Mouse (Mus musculus) layer of hippocampus, adult 9-11 months (tissue): Measurements from ENCODE around the gene Cyth1.

Experiments
- DNase-seq: peaks from one replicate; pipeline ENCODE4 v3.0.0; 2022

The Cyth1 gene

DNA sequence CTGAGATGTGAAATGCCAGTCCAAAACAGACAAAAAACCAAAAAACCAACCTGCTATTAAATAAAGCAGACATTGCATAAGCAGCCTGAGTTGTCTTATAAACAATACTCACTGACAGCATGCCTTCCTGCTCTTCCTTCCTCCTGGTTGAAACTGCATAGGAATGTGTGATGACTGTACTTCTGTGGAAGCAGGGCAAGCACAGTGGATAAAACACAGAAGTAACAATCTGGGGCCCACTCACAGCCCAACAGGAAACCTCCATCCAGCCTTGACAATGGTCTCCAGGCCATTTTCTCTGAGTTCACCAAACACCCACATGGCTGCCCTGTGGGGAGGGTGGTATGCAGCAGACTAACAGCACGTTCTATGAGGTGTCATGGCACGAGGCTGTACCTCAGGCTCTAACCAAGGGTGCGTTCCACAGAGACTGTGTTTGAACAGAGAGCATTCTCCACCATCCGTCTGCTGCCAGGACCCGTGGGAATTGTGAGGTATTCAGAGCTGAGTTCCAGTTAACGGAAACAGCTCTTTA is 26.0 kb downstream of the Cyth1 start:
- DNase-seq, result no peak

DNA sequence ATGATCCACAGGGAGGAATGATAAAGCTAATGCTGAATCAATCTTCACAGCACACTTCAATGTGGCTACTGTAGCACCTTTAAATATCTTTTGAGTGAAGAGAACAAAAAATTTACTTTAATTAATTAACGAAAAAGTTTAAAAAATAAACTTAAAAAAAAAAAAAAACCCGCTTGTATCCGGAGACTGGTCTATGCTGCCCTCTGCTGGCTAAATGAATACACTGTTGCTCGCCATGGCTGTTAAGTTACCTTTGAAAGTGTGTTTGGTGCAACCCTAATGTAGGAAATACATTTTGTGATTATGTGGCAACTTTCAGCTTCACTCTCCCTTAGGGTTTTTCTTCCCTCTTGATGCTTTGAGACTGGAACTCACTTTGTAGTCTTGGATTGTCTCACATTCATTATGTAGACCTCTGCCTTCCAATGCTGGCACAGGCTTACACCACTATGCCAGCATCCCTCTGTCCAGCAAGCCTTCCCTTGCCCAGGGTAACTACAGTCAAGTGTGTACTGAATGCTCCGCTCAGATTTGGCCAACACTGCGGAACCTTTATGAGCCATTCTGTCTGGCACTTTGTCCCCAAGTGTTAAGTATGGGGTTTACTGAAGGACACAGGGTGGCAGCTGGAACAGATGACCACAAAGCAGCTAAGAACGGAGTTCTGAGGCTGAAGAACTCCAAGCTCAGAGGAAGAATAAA is 27.7 kb downstream of the Cyth1 start:
- DNase-seq, result no peak

DNA sequence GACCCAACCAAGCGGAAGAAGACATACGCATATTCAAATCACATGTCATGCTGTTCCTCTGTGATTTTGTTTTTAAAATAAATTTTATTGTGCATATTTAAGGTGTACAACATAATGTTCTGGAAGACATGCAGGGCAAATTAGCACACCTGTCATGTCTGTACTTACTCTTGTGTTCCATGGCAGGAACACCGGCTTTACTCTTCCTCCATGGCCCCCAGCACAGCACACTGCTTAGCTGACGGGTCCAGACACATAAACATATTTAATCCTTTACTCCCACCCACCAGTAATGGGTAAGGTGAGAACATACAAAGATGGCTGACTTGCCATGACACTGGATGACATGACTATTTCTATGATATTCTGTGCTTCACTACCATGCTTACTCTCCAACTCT is 29.3 kb downstream of the Cyth1 start:
- no peak for DNase-seq

DNA sequence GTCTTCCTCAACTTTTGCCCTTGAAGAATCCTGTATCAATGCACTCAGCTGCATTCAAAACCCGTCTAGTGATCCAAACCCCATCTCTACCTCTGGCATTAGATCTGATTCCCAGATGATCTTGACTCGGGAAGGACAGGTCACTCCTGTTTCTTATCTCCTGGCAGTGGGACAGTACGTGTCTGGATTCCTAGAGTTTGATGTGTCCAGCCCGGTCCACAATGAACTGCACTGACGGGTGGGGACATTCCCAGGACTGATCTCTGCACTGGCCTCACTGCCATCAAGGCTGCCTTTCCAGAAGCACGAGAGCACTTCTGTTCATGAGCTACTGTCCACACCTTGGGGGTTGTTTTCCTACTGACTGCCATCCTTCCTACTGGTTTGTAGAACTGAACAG is 31.9 kb downstream of the Cyth1 start:
- no peak for DNase-seq

DNA sequence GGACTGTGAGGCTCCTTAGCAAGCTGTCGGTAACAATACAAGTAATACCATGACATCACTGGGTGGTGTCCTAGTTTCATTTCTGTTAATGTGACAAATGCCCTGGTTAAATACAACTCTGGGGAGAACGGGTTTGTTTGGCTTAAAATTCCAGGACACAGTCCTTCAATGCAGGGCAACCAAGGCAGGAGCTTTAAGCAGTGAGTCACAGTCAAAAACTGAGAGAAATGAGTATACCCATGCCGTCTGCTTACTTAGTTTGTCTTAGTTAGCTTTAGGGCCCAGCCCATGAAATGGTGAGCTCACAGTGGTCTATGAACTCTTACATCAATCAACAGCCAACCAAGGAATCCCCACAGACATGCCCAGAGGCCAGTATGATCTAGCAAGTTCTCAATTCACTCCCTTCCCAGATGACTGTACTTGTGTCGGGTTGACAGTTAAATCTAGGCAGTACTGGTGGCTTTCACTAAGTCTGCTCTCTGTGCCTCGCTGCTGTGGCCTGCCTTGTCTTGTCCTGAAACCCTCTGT is 32.4 kb downstream of the Cyth1 start:
- DNase-seq, result no peak

DNA sequence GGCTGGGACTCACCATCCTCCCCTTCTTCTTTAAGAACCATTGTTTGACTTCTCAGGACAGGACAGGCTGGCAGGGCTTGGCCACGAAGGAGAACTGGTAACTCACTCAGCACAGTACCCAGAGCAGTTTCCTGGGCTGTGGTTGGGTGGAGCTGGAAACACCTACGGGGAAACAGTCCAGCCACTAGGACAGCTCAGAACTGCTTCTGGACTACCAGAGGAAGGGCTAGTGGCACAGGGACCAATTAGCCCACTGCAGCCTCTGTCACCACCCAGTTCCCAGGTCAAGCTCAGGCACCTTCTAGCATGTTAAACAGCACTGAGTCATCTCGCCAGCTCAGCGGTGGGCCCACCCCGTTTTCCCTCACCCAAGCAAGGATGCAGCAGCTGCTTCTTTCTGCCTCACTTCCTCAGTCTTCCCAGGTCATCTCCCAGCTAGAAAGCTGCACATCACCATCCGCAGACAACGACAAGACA is 35.7 kb downstream of the Cyth1 start:
- DNase-seq, result no peak

DNA sequence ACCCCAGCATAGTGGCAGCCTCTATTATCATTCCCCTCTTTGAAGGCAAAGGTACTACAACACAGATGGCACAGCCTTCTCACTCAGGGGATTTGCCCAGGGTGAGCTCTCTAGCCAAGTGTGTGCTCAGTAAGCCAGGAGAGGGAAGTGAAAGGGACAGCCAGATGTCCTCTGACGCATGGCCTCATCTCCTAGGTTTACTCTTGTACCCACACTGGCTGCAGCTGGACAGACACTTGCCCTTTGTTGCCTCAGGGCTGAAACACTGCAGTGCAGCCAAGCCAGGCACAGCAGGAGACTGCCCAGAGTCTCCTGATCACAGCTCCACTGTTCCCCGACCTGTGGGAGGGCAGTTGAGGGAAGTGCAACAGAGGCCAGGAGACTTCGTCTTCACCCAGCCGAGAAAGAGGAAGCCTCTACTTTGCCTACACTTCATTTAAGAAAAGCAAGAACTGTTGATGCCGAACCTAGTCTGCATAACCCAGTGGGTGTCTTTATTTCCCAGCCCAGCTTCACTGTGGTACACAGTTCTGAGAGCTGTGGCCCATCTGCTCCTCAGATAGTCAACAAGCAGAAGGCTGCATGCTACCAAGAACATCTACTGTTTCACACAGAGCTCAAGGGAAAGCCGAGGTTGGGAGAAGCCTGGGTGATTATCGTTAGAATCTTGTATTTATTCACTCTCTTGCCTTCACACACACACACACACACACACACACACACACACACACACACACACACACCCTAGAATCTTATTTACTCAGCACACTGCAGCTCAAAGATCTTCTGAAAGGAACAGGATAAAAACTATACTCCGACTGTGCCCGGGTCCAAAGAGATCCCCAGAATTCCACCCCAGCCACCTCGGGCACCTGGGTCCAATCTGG is 36.4 kb downstream of the Cyth1 start:
- DNase-seq, result peak; percentile 90

DNA sequence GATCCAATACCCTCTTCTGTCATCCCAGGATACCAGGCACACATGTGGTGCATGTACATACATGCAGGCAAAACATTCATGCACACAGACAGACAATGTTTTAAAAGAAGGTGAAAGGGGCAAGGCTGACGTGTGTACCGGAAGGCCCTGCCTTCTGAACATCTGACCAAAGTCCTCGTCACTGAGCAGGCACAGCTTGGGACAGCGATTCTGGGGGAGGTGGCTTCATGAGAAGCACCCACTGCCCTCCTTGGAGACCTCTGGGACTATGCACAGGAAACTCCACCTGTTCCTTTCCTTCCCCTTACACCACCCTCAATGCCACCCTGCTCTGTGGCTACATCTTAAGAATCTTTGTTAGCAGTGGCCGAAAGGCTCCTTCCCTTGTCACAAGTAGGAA is 37.4 kb downstream of the Cyth1 start:
- DNase-seq, result no peak

DNA sequence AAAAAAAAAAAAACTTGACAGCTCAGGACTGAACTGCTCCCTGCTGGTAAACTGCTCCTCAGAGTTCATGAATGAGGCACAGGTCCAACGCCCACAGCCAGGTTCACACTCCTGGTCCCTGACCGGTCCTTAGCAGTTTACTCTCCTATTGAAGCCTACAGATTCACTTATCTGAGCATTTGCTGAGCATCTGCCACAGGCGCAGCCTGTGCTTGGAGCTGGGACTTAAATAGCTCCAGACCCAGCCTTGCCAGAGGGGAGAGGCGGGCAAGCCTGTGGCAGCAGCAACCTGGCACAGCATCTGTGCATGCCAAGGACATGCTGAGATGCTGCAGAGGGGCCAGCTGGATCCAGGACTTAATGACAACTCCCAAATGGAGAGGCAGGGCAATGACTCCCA is 38.3 kb downstream of the Cyth1 start:
- peak; percentile 92 for DNase-seq

DNA sequence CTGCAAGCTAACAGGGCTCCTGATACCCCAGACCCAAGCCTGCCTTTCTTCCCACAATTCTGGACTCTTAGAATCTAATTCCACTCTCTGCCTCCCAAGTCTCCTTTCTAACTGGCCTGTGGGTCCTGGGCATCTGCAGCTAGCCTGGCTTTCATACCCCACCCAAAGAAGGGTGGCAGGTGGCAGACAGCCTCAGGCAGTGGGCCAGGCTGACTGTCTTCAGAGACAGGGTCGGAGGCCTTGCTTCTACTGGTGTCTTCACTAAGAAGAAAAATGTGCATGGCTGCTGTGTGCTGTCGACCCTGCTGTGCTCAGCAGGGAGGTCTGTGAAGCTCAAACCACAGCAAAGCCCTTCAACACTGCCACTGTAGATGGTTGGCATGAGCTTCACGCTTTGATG is 39.0 kb downstream of the Cyth1 start:
- DNase-seq, result no peak

DNA sequence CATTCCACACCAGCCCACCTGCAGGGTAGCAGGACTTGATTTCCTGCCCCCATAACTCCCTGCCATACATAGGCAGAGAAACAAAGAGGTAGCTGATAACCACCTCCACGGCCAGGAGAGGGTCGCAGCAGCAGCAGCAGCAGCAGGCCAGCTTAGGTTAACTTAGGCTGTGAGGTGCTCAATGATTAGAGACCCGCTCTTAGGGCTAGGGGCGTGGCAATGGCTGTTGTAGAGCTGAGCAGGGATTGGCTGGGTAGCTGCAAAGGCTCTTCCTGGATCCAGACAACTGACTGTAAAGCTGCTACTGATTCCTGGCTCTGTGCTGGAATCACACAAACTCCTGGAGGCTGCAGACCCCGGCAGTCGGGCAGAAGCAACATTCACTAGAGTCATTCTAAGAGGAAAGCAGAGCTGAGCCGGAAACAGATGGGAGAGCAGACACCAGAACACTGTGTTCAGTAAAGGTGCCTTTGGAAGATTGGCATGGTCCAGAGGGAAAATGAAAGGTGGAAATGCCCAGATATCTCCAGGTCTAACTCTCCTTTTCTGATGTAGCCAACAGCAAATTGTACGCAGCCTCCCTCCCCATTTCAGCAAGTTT is 39.6 kb downstream of the Cyth1 start:
- no peak for DNase-seq

DNA sequence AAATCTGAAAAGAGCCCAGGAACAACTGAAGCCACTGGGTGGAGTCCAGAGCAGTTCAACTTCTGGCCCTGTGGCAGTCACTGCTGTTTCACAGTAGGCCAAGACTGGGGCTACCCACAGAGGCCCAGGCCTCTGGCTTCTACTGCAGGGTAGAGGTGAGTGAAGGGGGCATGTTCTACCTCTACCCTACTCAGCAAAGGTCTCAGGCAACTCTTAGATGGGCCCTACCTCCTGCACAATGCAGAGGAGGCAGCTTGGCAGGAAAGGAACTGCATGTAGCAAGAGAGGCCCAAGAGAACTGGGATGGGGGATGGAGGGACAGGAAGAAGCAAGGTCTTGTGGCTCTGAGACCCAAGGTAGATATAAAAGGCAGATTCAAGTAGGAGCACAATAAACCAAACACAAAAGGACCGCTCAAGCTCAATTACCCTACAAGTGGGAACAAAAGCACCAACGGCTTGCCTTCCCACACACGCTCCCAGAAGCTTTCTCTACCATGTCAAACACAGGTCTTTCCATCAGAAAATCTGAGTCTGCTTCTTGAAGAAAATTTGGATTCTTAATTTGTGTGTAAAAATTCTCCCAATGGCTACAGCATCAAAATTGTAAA is 40.9 kb downstream of the Cyth1 start:
- DNase-seq, result no peak

DNA sequence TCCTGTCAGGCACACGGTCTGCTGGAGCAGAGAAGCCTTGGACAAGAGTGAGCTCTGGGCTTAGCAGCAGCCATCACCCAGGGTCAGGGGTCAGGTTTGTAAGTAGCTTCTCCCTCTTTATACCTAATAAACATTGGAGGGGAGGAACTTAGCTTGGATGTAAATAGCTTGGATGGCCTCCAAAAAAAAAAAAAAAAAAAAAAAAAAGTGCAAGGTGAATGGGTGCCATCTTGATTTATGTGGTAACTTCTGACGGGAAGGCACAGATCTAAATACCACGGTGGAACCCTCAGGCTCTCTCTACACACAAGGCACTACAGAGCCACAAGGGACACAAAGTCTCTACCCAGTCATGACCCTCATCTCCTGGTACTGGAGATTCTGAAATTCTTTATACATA is 42.1 kb downstream of the Cyth1 start:
- DNase-seq, result no peak

DNA sequence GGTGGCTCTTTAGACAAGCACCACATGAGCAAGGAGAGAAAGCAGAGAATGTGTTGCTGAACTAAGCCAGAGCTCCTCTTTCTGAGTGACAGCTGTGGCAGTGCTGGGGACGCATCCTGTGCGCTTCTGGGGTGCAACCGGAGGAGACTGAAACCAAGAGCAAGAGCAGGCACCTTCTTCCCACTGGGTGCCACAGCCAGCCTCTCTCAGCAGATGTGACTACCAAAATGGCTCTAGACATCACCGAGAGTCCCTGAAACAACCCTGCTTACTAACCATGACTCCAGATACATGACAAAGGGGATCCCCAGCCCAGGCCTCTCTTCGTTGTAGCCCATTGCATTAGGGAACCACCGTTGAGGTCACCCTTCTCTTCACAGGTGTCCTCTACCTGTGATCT is 44.9 kb downstream of the Cyth1 start:
- no peak for DNase-seq

DNA sequence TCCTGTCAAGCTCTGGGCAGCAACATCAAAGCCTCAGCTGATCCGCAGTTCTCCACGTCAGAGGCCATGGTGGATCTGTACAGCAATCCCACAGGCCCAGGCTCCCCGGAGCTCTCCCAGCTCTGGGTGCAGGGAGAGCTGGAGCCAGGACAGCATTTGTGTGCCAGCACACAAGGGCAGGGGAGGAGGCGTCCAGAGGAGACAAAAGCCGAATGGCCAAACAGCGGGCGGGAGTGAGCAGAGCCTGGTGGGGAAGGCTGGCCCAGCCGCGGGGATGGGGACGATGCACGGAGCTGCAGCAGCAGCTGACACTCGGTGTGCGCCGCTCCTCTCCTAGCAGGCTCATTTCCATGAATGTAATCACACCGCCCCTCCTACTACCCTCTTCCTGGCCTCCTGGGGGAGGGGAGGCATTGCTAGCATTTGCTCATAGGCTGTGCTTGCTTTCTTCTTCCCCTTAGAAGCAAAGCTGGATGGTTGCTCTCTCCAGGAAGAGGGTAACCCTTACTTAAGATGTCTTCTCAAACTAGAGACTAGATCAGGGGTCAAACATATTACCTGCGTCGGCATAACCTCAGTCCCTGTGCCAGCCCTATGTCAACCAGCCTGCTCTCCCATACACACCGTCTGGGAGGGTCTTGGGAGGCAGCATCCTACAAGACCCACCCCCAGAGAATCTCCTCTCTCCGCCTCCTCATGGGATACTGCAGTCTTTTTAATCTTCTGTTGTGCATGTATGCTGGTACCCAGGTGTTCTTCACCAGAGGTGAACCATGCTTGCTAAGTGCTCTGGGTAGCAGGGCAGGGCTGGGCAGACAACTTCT is 45.8 kb downstream of the Cyth1 start:
- DNase-seq, result peak; percentile 90

DNA sequence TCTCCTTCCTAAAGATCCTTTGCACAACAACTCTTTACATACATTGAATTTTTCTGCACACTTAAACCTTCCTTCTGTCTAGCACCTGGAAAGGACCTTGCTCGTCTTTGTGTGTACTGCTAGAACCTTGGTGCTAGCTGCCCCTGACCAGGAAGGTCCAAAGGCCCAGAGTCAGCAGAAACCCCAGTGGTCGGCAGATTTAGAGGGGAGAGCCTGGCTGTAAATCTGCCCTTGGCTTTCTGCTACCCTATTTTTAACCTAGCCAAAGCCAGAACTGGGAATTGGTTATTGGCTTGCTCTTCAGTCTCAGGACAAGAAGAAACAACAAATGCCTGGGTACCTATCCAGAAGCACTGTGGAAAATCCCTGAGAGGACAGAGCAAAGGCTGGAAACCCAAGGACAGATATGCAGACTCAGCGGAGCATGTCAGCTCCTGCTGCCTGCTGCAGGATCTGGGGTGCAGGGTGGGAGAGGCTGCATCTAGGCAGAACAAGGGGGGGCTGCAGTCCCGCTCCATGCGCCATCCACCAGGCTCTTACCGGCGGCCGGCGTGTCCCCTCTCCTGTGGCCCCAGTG is 46.5 kb downstream of the Cyth1 start:
- DNase-seq, result no peak

DNA sequence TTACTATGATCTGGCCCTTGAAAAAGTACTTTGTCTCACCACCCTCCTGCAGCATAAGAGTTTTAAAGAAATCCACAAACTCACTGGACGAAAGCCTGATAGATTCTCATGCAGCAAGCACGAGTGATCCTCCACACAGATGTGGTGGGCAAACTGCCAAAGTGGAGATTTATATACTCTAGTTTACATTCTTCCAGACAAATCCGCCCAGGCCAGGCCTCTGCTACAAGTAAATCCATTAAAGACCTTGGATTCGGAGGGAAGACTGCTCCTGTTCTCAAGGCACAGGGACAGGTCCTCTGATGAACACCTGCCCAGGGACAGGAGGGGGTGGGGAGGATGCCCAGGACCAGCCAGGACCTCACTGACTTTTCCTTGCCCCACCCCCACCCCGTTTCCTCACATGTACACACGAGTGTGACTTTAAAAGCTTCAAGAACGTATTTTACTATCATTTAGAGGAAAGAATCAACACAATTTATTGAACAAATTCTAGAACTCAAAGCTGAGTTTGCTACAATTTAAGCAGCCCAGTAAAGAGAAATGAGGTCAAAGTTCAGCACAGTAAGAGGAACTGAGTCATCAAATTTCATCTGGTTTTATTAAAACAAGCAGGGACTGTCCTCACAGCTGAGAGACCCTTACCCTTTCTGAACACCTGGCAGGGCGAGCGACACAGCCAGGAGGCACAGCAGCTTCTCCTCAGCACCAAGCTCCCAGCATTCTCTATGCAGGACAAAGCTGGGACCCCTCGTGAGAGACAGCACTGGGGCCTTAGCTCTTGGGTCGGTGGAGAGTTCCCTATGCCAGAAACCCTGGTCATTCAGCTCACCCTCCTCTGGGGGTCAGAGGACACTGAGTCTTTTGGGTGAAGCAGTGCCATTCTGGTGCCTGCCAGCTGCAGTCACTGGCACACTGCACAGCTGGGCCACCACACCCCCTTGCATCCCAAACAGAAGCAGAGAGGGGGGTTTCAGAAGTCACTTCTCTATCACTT is 47.3 kb downstream of the Cyth1 start:
- DNase-seq, result peak; percentile 66

DNA sequence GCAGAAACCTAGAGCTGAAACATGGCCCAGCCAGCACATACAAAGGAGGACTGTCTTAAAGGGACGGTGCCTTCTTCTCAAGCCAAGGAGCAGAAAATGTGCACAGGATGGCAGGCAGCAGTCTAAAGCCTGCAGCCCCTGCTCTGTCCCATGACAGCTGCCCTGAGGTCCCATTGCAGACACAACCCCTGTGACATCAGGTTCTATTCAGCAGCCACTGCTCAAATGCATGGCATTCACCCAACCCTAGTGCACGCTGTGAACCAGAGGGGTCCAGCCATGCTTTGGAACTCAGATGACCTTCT is 50.1 kb downstream of the Cyth1 start:
- peak; percentile 48 for DNase-seq

DNA sequence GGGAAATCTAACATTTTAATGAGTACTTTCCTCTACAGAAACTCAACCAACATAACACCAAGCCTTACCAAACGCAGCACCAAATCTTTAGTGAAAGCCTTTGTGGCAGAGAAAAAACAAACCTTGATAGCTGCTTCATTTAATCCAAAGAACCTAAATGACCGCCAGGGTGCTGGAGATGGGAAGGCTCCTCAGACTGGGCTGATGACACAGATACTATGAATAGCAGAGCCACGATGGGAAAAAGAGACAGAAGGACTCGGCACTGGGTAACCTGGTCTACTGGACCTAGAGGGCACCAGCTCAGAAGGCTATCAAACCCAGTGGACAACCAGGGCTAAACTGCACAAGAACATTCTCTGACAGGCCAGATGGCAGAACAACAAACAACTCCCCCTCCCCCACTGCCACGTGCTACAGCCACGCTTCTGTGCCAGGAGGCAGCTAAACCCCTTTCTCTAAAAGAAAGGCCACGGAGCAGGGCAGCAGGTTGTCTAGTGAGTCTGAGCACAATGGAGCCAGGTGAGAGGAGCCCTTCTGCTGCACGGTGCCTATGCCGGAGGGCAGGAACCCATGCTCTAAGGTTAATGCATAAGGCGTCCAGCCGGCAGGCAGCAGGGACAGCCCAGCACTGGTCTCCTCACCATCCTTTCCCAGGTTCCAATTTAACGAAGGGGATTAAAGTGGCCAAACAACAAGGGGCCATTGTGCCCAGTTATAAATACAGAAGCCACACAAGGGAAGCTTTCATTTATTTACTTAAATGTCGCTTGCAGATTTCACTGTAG is 50.7 kb downstream of the Cyth1 start:
- peak; percentile 80 for DNase-seq
